ENCODE assay signal across 1 mouse cellular context in the genomic region with DNA sequence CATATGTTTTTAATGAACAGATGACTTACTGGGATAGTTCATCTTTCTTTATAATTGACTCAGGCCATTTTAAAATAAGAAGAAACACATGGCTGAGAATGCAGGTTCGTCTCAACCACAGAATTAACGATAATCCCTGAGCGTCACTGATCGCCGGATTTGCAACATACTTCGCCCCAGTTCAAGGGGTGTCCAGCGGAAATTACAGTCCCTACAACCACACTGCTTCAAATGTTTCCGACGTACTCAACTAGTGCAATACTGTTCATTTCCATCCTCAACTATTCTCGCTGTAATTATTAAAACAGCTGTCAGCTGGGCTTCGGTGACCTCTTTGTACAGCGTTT.
A peak's percentile ranks its signal among the peaks of the same experiment; 100 is the strongest.
TF ChIP-seq lines count a peak whose summit lies in the region.

No protein-coding gene starts in this region.

TF ChIP-seq in MEL, 35 proteins besides CTCF, POLR2A, EP300 and RAD21:
- TF ChIP-seq SIN3A (IDR thresholded peaks at IDR 0.05; ENCODE audit: low read length) (peak; percentile 69), MYC (IDR thresholded peaks at IDR 0.05; ENCODE audit: low read depth, low read length) (peak; percentile 71), MAX (IDR thresholded peaks at IDR 0.05; ENCODE audit: low read length) (peak; percentile 55; the same call in 1 of the 2 replicates), GATA1 (IDR thresholded peaks at IDR 0.05; ENCODE audit: low read depth, low read length) (0 out of 2 replicates have a peak, but pooled peaks have one; percentile 23), USF2 (IDR thresholded peaks at IDR 0.05; ENCODE audit: borderline replicate concordance in 1 of 2, insufficient read depth in 1 of 2, low read depth in 1 of 2, low read length in 2 of 2) (no peak), KAT2A (conservative IDR thresholded peaks at IDR 0.05; ENCODE audit: low read depth, low read length) (no peak), GABPA (IDR thresholded peaks at IDR 0.05; ENCODE audit: low read depth, low read length) (no peak), ETS1 (IDR thresholded peaks at IDR 0.05; ENCODE audit: low read depth, low read length) (peak; percentile 6; the same call in 1 of the 2 replicates), ZMIZ1 (IDR thresholded peaks at IDR 0.05; ENCODE audit: low read depth, low read length) (no peak)
